Mouse (Mus musculus) olfactory bulb, adult 2 months (tissue): ENCODE data around the gene Tmtc4. TPM values are rescaled to one million over a fixed set of nuclear protein-coding genes. Genes with fewer than 3 reads are reported as not detected.

Source experiments
- H3K27ac ChIP-seq: fragments of 200-500 bp; 2 replicates; pipeline ENCODE4 v1.5.1; 2012; ENCODE audit warnings: low read depth, low read length; ENCODE audit not compliant: insufficient read depth
- H3K4me1 ChIP-seq: fragments of 200-500 bp; 2 replicates; pipeline ENCODE4 v1.6.1; 2012; ENCODE audit warnings: low read length; ENCODE audit not compliant: control insufficient read depth, insufficient read depth
- H3K4me3 ChIP-seq: fragments of 200-500 bp; 2 replicates; pipeline ENCODE4 v1.5.1; 2012; ENCODE audit warnings: mild to moderate bottlenecking, low read depth, low read length, moderate library complexity; ENCODE audit not compliant: insufficient read depth
- CTCF ChIP-seq: fragments of 200-500 bp; IDR thresholded peaks from 2 replicates; pipeline ENCODE4 v1.5.1; 2012; ENCODE audit warnings: low read depth, mild to moderate bottlenecking, low read length, moderate library complexity; ENCODE audit not compliant: insufficient read depth
- POLR2A ChIP-seq: fragments of 200-500 bp; IDR thresholded peaks from 2 replicates; pipeline ENCODE4 v1.6.1; 2012; ENCODE audit warnings: mild to moderate bottlenecking, low read depth, low read length, moderate library complexity; ENCODE audit not compliant: insufficient read depth
- WGBS: fragments of 180-500 bp; shearing (Covaris S2); methylation state at CpG from one replicate; pipeline ENCODE4 v1.1.7; 2018; 5-methylcytosine and 5-hydroxymethylcytosine counted together
- polyA plus RNA-seq: library from polyadenylated mRNA; stranded (reverse); fragments of >200 nt; gene quantifications from 2 replicates; pipeline ENCODE4 v1.2.4, GENCODE M21; 2012; ENCODE audit warnings: low replicate concordance; ENCODE audit not compliant: missing spikeins, insufficient read depth, insufficient read length

Gene Tmtc4
- polyA plus RNA-seq, 1 experiment, result not detected

GRCm38 (mm10) chr14:122977797-122978140, 6.1 kb downstream of the Tmtc4 start:
- peaks cover 5% of the 10 kb centered on the region for H3K4me1 ChIP-seq
- 81% methylated on average over 1 of the region's 1 CpGs for WGBS
- no peak overlapping the region for H3K4me3 ChIP-seq
- no peak overlapping the region for H3K27ac ChIP-seq
- TF ChIP-seq CTCF, result no peak
- TF ChIP-seq POLR2A, result no peak

- H3K27ac ChIP-seq, result no peak overlapping the region
- TF ChIP-seq POLR2A, result no peak
- TF ChIP-seq CTCF, result no peak
- 86% methylated on average over 9 of the region's 9 CpGs for WGBS
- no peak overlapping the region for H3K4me3 ChIP-seq
- H3K4me1 ChIP-seq, result peaks cover 5% of the 10 kb centered on the region
Observed at GRCm38 (mm10) chr14:122977056-122977796, 6.6 kb downstream of the Tmtc4 start.

- WGBS, result 66% methylated on average over 3 of the region's 3 CpGs
- H3K4me1 ChIP-seq, result no peaks in the 10 kb centered on the region
- TF ChIP-seq POLR2A (no peak), CTCF (no peak)
- no peak overlapping the region for H3K27ac ChIP-seq
- H3K4me3 ChIP-seq, result no peak overlapping the region
Observed at GRCm38 (mm10) chr14:122974854-122975570, 8.8 kb downstream of the Tmtc4 start.

GRCm38 (mm10) chr14:122973091-122973490, 10.7 kb downstream of the Tmtc4 start:
- Histone ChIP-seq H3K4me3 (no peak overlapping the region), H3K4me1 (no peaks in the 10 kb centered on the region), H3K27ac (no peak overlapping the region)
- TF ChIP-seq POLR2A, result no peak
- TF ChIP-seq CTCF, result no peak
- 94% methylated on average over 2 of the region's 2 CpGs for WGBS

GRCm38 (mm10) chr14:122968049-122968448, 15.8 kb downstream of the Tmtc4 start:
- no peak for TF ChIP-seq CTCF
- no peak overlapping the region for H3K27ac ChIP-seq
- H3K4me1 ChIP-seq, result no peaks in the 10 kb centered on the region
- no peak overlapping the region for H3K4me3 ChIP-seq
- WGBS, result 78% methylated on average over 2 of the region's 2 CpGs

- Histone ChIP-seq H3K27ac (no peak overlapping the region), H3K4me3 (no peak overlapping the region), H3K4me1 (0 out of 2 replicates have a peak, but pooled peaks cover 2% of the 10 kb centered on the region)
- WGBS, result 38% methylated on average over 8 of the region's 8 CpGs
- no peak for TF ChIP-seq CTCF
- no peak for TF ChIP-seq POLR2A
Observed at GRCm38 (mm10) chr14:122957941-122958340, 25.9 kb downstream of the Tmtc4 start.

GRCm38 (mm10) chr14:122953331-122953730, 30.5 kb downstream of the Tmtc4 start:
- Histone ChIP-seq H3K4me3 (no peak overlapping the region), H3K4me1 (0 out of 2 replicates have a peak, but pooled peaks cover 2% of the 10 kb centered on the region), H3K27ac (no peak overlapping the region)
- TF ChIP-seq CTCF (no peak), POLR2A (no peak)
- 16% methylated on average over 1 of the region's 1 CpGs for WGBS

GRCm38 (mm10) chr14:122952556-122952955, 31.3 kb downstream of the Tmtc4 start:
- WGBS, result 94% methylated on average over 1 of the region's 1 CpGs

GRCm38 (mm10) chr14:122951676-122952445, 32.0 kb downstream of the Tmtc4 start:
- Histone ChIP-seq H3K4me1 (no peaks in the 10 kb centered on the region), H3K4me3 (no peak overlapping the region), H3K27ac (no peak overlapping the region)
- TF ChIP-seq CTCF (no peak), POLR2A (no peak)
- WGBS, result 77% methylated on average over 6 of the region's 6 CpGs

More at GRCm38 (mm10) chr14:122952556-122952955, 31.3 kb downstream of the Tmtc4 start:
- TF ChIP-seq POLR2A (no peak), CTCF (no peak)
- H3K4me3 ChIP-seq, result no peak overlapping the region
- H3K4me1 ChIP-seq, result no peaks in the 10 kb centered on the region
- H3K27ac ChIP-seq, result no peak overlapping the region
